Mouse (Mus musculus) adrenal gland, postnatal 4 days (tissue): ENCODE measurements around the gene Slco1a5. TPM values are rescaled to one million over a fixed set of nuclear protein-coding genes. Genes with fewer than 3 reads are reported as not detected.
"Not testable (repeated sequence)": the region's sequence is repeated elsewhere in the genome, so short reads cannot be mapped to it uniquely, and the experiment has no call there.

Experiments
- DNase-seq, 2 experiments: peaks; one replicate each; pipeline ENCODE4 v3.0.0; 2021 to 2022; ENCODE audit warnings: low spot score in 2 of 2, mixed read lengths in 2 of 2
- total RNA-seq, 2 experiments: library from RNA; stranded (reverse); gene quantifications; 2 replicates each; pipeline ENCODE4 v1.2.3; 2021

Gene Slco1a5
- total RNA-seq, 2 experiments from 2014 or later, result not detected

DNA sequence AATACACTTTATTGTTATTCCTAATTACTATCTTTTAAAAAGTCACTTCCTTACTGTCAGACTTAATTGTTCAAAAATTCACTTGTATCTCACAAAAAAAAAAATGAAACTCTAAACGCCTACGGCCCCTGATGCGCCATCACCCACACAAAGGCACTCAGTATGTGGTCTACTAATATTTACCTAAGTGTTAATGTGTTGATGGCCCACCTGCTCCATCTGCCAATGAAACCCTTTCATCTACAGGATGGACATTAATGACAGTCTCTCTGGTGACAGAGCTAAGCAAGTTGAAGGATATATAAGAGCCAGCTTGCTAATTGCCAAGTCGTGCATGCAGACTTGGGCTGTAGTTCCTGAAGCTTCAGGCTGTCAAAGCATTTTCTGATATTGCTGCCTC lies 24.7 kb downstream of the Slco1a5 start, which contains the start of gene Iapp:
Gene Iapp, plus strand, starts transcription at position 326 of the 400 bp plus-strand sequence.
- no peak for DNase-seq

- no peak for DNase-seq
Measured at GRCm38 (mm10) chr6:142289413-142290118, 33.2 kb downstream of the Slco1a5 start.

DNA sequence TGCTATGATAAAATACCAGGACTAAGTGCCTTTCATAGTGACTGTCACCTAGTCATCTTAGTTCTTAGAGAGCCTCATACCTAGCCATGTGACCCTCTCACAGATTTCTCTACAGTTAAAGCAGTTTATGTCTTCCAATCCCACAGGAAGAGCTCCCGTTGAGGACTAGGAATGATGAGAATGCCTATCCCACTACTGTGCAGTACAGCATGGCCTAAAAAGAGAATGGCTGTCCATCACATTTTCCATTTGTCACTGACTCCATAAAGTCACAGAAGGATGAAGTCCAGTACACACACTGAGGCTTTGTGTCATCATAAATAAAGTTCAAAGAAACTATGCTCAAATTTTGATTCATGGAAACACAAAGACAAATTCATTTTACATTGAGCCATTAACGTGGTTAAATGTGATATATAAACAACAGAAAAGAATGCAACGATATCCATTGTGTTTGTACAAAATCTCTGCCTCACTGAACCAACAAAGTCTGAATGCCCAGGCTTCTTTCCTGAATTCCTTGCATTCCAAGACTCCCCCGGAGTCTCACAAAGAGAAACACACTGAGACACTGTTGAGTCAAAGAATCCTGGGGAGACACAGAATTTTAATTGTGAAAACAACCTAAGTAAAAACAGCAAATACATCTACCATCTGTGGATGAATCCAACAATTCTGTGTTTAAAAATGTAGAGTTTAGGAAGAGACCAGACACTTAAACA lies 46.9 kb downstream of the Slco1a5 start:
- DNase-seq, result no peak

- not testable (repeated sequence) for DNase-seq
Measured at GRCm38 (mm10) chr6:142250738-142251307, 72.0 kb downstream of the Slco1a5 start.

DNA sequence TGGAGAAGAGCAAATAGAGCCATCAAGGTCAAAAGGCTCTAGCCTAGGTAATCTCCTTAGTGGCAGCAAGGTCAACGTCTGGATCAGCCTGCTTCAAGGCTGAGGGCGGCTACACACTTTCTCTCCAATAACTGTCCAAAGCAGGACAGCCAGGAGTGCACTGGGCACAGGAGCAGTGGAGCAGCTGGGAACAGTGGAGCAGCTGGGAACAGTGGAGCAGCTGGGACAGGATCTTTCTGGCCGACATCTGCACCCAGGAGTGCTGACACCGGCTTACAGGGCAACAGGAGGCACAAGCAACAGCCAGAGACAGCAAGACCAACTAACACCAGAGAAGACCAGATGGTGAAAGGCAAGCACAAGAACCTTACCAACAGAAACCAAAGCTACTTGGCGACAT lies 77.7 kb downstream of the Slco1a5 start:
- DNase-seq, result no peak

GRCm38 (mm10) chr6:142239468-142239867 lies 83.3 kb downstream of the Slco1a5 start:
- DNase-seq, result no peak

- DNase-seq, result no peak
Measured at GRCm38 (mm10) chr6:142220138-142220537, 102.6 kb downstream of the Slco1a5 start.

DNA sequence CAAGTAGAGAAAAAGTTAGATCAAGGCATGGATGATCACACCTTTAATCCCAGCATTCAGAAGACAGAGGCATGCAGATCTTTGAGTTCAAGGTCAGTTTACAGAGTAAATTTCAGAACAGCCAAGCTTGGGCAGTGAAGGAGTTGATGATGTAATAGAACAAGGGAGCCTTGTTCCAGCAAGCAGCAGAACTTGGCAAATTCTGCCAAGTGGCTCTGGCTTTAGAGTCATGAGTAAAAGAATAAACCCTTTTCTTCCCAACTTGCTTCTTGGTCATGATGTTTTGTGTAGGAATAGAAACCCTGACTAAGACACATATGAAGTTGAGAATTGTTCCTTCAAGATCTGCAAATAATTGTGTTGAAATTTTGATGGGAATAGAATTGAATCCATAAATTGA lies 111.0 kb downstream of the Slco1a5 start:
- no peak for DNase-seq

GRCm38 (mm10) chr6:142209749-142210148 lies 113.0 kb downstream of the Slco1a5 start:
- no peak for DNase-seq

- DNase-seq, result no peak
Measured at GRCm38 (mm10) chr6:142208421-142208820, 114.4 kb downstream of the Slco1a5 start, which contains the start of gene Slco1a6. Gene Slco1a6 (minus strand): TSS chr6:142208521.

- DNase-seq, result no peak
Measured at GRCm38 (mm10) chr6:142200524-142200923, 122.3 kb downstream of the Slco1a5 start.

- no peak for DNase-seq
Measured at GRCm38 (mm10) chr6:142194245-142194644, 128.5 kb downstream of the Slco1a5 start.

GRCm38 (mm10) chr6:142191962-142192361 lies 130.8 kb downstream of the Slco1a5 start:
- DNase-seq, result no peak

- no peak for DNase-seq
Measured at GRCm38 (mm10) chr6:142187426-142187825, 135.4 kb downstream of the Slco1a5 start.

DNA sequence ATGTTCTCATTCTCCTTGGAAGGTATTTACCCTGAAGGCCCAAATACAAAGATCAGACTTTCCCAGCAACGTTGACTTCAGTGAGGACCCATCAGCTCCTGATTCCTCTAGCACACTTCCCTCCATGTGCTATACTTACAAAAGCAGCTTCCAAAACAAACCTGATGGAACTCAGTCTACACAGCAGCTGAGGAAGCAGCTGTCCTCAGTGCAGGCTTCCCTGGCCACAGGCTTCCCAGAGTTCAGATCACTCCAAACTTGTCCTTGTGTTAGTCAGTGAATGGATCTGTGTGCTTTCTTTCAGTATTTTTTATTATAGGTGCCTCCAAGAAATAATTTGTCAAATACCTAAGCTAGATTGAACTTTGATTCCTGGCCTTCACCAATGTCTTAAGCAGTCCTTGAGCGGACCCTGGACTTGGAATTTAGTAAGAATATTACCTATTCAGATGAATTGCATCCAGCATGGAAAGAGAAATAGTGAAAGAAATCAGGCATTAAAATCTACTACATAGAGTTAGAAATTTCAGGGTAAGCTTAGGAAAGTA lies 136.8 kb downstream of the Slco1a5 start:
- DNase-seq, result no peak

Other genes starting within 250 kb of the Slco1a5 start
- gene Slco1a6, start 114.5 kb downstream of the Slco1a5 start, total RNA-seq, result 1 to 10 TPM; 2.4 to 4.8 TPM
- gene Iapp, start 24.6 kb downstream of the Slco1a5 start, total RNA-seq, result 10 to 100 TPM in 1 of 2 experiments, not detected in 1; 67.7 TPM
- 10 to 100 TPM; 17.8 to 18.8 TPM for gene Pyroxd1, start 22.7 kb upstream of the Slco1a5 start, total RNA-seq
- 10 to 100 TPM; 18.1 to 22.9 TPM for gene Recql, start 64.1 kb upstream of the Slco1a5 start, total RNA-seq
- 10 to 100 TPM; 31.2 to 37.5 TPM for gene Golt1b, start 64.2 kb upstream of the Slco1a5 start, total RNA-seq
- under 1 TPM; 0.20 to 0.36 TPM for gene Spx, start 90.5 kb upstream of the Slco1a5 start, total RNA-seq
- 10 to 100 TPM in 1 of 2 experiments, under 1 TPM in 1; 0.50 to 13.2 TPM for gene Gys2, start 150.1 kb upstream of the Slco1a5 start, total RNA-seq
- gene Ldhb, start 185.0 kb upstream of the Slco1a5 start, total RNA-seq, result 100 to 1,000 TPM; 148 to 257 TPM
- gene Kcnj8, start 248.6 kb upstream of the Slco1a5 start, total RNA-seq, result 10 to 100 TPM; 16.5 to 16.8 TPM